Mouse (Mus musculus) hindbrain, embryonic 13.5 days (tissue): Measurements from ENCODE around the gene Nup98. TPM values are rescaled to one million over a fixed set of nuclear protein-coding genes. Genes with fewer than 3 reads are reported as not detected.

Experiments
- ATAC-seq: fragments of 200-750 bp; cut with Nextera tagmentation; 2 replicates; pipeline ENCODE4 v1.8.0; 2017; ENCODE audit warnings: moderate TSS enrichment; ENCODE audit not compliant: low FRiP score
- H3K27ac ChIP-seq: fragments of 300-500 bp; sonication (generic); 2 replicates; pipeline ENCODE4 v1.5.1; 2015; ENCODE audit warnings: inconsistent platforms, mild to moderate bottlenecking, moderate library complexity
- H3K27me3 ChIP-seq: fragments of 300-500 bp; sonication (generic); 2 replicates; pipeline ENCODE4 v1.6.1; 2015; ENCODE audit warnings: mild to moderate bottlenecking, inconsistent platforms
- H3K36me3 ChIP-seq: fragments of 300-500 bp; sonication (generic); 2 replicates; pipeline ENCODE4 v1.6.1; 2015; ENCODE audit warnings: mild to moderate bottlenecking, inconsistent platforms
- H3K4me1 ChIP-seq: fragments of 300-500 bp; sonication (generic); replicated peaks from 2 replicates; pipeline ENCODE4 v1.6.1; 2015; ENCODE audit warnings: inconsistent platforms
- H3K4me2 ChIP-seq: fragments of 300-500 bp; sonication (generic); 2 replicates; pipeline ENCODE4 v1.6.1; 2015; ENCODE audit warnings: inconsistent platforms, mild to moderate bottlenecking, moderate library complexity
- H3K4me3 ChIP-seq: fragments of 300-500 bp; sonication (generic); 2 replicates; pipeline ENCODE4 v1.5.1; 2015; ENCODE audit warnings: mild to moderate bottlenecking, inconsistent platforms
- H3K9ac ChIP-seq: fragments of 300-500 bp; sonication (generic); 2 replicates; pipeline ENCODE4 v1.6.1; 2015; ENCODE audit warnings: mild to moderate bottlenecking, inconsistent platforms
- H3K9me3 ChIP-seq: fragments of 300-500 bp; sonication (generic); 2 replicates; pipeline ENCODE4 v1.6.1; 2016; ENCODE audit warnings: inconsistent platforms
- WGBS: fragments of 180-500 bp; shearing (Covaris S2); methylation state at CpG from one replicate; pipeline ENCODE4 v1.1.7; 2015; 5-methylcytosine and 5-hydroxymethylcytosine counted together
- polyA plus RNA-seq: library from polyadenylated mRNA; unstranded; fragments of >200 nt; fragmentation: Nextera tagmentation; extraction: Ambion mirVana; gene quantifications from 2 replicates; pipeline ENCODE4 v1.2.1, GENCODE M21; 2015

Nup98 gene
- polyA plus RNA-seq, 1 experiment from 2014 or later: 23.4 TPM

DNA sequence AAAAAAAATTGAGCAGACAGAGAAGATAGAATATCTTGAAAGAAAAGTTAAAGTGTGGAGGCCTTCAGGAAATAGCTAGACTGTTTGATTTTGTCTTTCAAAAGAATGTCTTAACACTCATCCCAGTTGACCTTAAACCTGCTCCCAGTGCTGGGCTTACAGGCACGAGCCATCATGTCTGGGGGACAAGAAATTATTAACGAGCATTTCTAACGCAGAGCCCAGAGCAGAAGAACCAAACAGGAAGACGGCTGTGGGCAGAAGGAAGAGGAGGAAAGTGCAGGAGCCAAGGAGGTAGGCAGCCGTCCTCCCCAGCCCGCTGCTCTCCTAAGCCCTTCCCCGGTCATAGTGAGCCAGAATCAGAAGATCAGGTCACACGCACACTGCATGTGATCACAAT is 129.7 kb downstream of the Nup98 start:
- Histone ChIP-seq H3K4me3 (no peak overlapping the region), H3K27ac (no peak overlapping the region), H3K9ac (no peak overlapping the region), H3K4me2 (no peak overlapping the region), H3K27me3 (no peaks in the 10 kb centered on the region), H3K36me3 (peaks cover 86% of the 10 kb centered on the region), H3K9me3 (no peaks in the 10 kb centered on the region), H3K4me1 (no peaks in the 10 kb centered on the region)
- ATAC-seq: no peak
- WGBS: 94% methylated on average over 8 of the region's 8 CpGs

DNA sequence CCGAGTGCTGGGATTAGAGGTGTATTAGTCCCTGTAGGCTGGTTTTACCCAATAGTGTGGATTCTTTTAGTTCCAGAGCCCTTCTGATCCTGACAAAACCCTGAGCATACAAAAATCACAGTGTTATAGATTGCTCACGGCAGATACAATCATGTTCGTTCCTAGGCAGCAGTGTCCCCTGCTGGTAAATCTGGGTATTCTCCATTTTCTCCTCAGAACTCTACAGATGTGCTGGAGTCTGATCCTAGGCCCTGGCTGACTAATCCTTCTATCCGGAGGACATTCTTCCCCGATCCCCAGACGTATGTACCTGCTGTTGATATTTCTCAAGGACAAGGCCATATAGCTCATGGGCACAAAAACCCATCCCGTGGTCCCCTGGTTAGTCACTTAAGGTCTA is 131.5 kb downstream of the Nup98 start:
- H3K9ac ChIP-seq: no peak overlapping the region
- no peaks in the 10 kb centered on the region for H3K4me1 ChIP-seq
- no peak overlapping the region for H3K27ac ChIP-seq
- no peaks in the 10 kb centered on the region for H3K9me3 ChIP-seq
- no peak overlapping the region for H3K4me3 ChIP-seq
- H3K36me3 ChIP-seq: peaks cover 89% of the 10 kb centered on the region
- no peak overlapping the region for H3K4me2 ChIP-seq
- H3K27me3 ChIP-seq: no peaks in the 10 kb centered on the region
- ATAC-seq: no peak
- WGBS: 80% methylated on average over 7 of the region's 7 CpGs

DNA sequence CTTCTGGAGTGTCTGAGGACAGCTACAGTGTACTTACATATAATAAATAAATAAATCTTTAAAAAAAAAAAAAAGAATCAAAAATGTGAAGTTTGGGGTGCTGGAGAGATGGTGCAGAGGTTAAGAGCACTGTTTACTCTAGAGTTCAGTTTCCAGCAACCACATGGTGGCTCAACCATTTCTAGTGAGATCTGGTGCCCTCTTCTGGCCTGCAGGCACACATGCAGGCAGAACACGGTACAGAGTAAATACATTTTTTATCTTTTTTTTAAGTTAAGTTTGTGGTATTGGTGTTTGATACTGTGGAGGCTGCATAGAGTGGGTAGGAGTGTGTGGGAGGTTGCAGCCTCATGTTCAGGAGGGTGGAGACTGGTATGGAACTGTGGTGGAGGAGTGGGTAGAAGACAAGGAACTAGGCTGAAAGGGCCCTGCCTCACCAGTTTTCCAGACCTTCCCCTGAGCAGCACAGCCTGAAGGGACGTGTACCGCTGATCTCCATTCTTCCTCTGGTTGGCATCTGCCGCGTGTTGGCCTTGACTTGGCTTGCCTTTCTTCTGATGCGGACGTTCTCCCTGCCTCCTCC is 133.2 kb downstream of the Nup98 start:
- no peaks in the 10 kb centered on the region for H3K9me3 ChIP-seq
- 0 out of 2 replicates have a peak, but pooled peaks have one; percentile 39 for ATAC-seq
- H3K4me1 ChIP-seq: no peaks in the 10 kb centered on the region
- H3K27me3 ChIP-seq: no peaks in the 10 kb centered on the region
- no peak overlapping the region for H3K4me3 ChIP-seq
- no peak overlapping the region for H3K27ac ChIP-seq
- H3K9ac ChIP-seq: no peak overlapping the region
- H3K36me3 ChIP-seq: peaks cover 87% of the 10 kb centered on the region
- no peak overlapping the region for H3K4me2 ChIP-seq
- 87% methylated on average over 7 of the region's 7 CpGs for WGBS

Other genes starting within 250 kb of the Nup98 start
- gene Il18bp, start 191.5 kb downstream of the Nup98 start, polyA plus RNA-seq: 4.5 and 4.8 TPM in 2 replicates
- gene Rnf121, start 144.7 kb downstream of the Nup98 start, polyA plus RNA-seq: 31.2 and 32.8 TPM in 2 replicates
- 28.0 and 28.8 TPM in 2 replicates for gene Xndc1, start 144.7 kb downstream of the Nup98 start, polyA plus RNA-seq
- 1.2 and 1.4 TPM in 2 replicates for gene Xntrpc, start 144.5 kb downstream of the Nup98 start, polyA plus RNA-seq
- 0.25 and 0.49 TPM in 2 replicates for gene Trpc2, start 127.1 kb downstream of the Nup98 start, polyA plus RNA-seq
- gene Art1, start 108.4 kb downstream of the Nup98 start, polyA plus RNA-seq: 0.22 and 0.26 TPM in 2 replicates
- 0.74 and 0.75 TPM in 2 replicates for gene Art5, start 100.7 kb downstream of the Nup98 start, polyA plus RNA-seq
- not detected in 2 replicates for gene Chrna10, start 93.3 kb downstream of the Nup98 start, polyA plus RNA-seq
- 48.0 and 53.0 TPM in 2 replicates for gene Pgap2, start within 50 bp of the Nup98 start, polyA plus RNA-seq
- 19.1 and 21.0 TPM in 2 replicates for gene Rhog, start 45.9 kb upstream of the Nup98 start, polyA plus RNA-seq
- gene Stim1, start 57.6 kb upstream of the Nup98 start, polyA plus RNA-seq: 9.6 and 9.9 TPM in 2 replicates
- 58.6 and 59.2 TPM in 2 replicates for gene Rrm1, start 231.5 kb upstream of the Nup98 start, polyA plus RNA-seq